Mouse (Mus musculus): ENCODE data around the gene Sart1. TPM values are rescaled to one million over a fixed set of nuclear protein-coding genes. Genes with fewer than 3 reads are reported as not detected.
"Not testable (repeated sequence)": the region's sequence is repeated elsewhere in the genome, so short reads cannot be mapped to it uniquely, and the experiment has no call there.

Gene Sart1
- total RNA-seq, 4 experiments from 2014 or later: 75.2 to 101 (median 98.6) TPM

DNA sequence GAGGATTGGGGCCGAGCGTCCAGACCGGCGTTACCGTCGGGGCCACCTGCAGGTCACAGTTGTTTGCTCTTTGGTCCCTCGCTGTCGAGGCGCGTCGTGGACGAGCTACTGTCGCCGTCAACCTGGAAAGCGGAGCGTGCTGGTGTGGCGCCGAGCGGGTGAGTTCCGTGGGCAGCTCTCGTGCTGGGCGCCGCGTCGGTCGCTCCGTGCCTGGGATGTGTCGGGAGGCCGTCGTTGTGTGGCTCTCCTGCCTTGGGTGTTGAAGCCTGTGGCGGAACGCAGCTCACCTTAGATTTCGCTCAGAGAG lies 21.5 kb downstream of the Sart1 start, which contains the start of gene Banf1:
Banf1 (minus strand) TSS at position 116 of the 307 bp plus-strand sequence.
- DNase-seq: no peak

GRCm38 (mm10) chr19:5366175-5367052 lies 22.1 kb downstream of the Sart1 start, which contains the start of gene Eif1ad:
TSS of gene Eif1ad (plus strand) at chr19:5366741.
- peak; percentile 90 for DNase-seq

DNA sequence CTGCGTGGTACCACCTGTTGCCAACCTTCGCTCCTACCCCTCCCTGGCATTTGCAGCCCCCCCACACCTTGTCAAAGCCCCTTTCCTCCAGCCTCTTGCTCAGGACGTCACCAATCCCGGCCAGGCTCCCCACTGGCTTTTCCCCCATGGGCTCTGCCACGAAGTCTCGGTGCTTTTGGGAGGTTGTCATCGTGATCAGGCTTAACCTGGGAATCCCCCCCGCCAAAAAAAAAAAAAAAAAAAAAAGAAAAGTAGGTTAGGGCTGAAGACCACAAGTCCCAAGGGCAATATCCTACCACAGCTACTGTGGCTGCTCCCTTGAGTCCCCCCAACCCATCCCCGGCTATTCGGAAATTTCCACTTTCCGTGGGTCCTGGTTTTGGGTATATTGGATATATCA lies 22.8 kb downstream of the Sart1 start:
- DNase-seq: no peak

DNA sequence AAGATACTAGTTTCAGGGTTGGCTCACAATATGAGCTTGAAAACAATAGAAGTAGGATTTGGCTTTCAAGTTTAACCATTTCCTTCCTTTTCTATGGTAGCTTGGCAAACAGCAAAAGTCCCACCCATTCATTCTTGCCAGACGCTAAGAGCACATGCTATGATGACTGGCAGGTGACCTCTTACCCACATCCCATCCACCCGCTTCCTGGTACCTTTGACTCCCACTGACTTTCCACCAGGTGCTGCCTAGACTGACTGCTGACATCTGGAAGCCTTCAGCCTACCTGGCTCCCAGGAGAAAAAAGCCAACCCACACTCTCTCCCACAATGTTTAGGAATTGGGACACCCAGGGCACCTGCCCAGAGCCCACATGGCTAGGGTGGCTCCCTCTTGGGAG lies 24.4 kb downstream of the Sart1 start:
- no peak for DNase-seq

GRCm38 (mm10) chr19:5362186-5362585 lies 26.3 kb downstream of the Sart1 start:
- no peak for DNase-seq

GRCm38 (mm10) chr19:5356080-5356479 lies 32.4 kb downstream of the Sart1 start:
- DNase-seq: no peak

GRCm38 (mm10) chr19:5353609-5354008 lies 34.9 kb downstream of the Sart1 start:
- no peak for DNase-seq

- DNase-seq: not testable (repeated sequence)
Observed at GRCm38 (mm10) chr19:5349502-5349873, 39.0 kb downstream of the Sart1 start, which contains the start of gene Cst6. TSS of gene Cst6 (minus strand) at chr19:5349574.

- no peak for DNase-seq
Observed at GRCm38 (mm10) chr19:5348526-5349501, 39.7 kb downstream of the Sart1 start.

DNA sequence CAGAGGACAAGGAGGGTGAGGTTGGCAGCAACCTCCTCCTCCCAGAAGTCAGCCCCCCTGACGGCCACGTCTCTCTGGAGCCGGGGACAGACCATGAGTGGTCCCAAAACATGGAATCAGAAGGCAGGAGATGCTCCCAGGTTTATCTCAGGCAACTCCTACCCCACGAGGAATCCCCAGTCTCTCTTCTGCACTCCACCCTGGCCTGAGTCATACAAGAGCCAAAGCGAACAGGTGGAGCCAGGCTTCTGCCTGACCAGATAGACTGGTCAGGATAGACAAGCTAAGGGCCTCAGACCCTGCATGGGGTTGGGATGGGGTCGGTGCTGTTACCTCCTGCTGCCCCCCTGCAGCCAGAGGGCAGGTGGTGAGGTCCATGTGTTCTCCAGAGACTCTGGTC lies 40.4 kb downstream of the Sart1 start:
- DNase-seq: no peak

- no peak for DNase-seq
Observed at GRCm38 (mm10) chr19:5345297-5346131, 43.0 kb downstream of the Sart1 start.

DNA sequence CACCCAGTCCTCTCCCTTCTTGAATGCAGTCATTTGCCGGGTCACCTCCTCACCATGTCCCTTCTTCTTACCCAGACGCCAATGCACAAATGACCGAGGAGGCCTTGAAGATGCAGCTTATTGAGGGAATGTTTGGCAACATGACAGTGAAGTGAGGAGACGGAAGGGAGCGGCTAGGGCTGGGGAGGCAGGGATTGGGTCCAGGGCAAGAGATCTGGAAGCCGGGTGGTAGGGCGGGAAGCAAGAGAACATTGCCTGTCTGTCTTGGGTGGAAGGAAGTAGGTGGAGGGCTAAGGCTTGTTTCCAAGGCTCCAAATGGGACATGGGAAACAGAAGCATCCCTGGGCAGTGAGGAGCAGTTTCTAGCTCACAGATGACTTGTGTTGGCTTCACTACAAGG lies 47.1 kb downstream of the Sart1 start:
- no peak for DNase-seq

DNA sequence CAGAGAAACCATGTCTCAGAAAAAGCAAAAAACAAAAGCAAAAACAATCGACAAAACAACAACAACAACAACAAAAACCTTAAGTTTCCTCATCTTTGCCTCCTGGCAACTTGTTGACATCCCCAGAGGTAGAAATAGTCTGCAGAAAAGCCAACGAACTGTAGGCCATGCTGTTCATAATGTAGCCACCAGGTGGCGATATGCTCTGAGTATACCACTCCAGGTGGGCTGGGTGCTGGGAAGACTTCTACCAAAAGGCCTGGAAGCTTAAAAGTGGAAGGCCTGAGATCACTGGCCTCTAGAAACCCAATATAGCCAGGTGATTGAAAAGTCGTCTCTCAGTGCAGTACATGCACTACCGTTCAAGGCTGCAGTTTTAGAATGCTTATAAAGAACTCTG lies 50.5 kb downstream of the Sart1 start:
- DNase-seq: peak; percentile 42

GRCm38 (mm10) chr19:5335441-5335840 lies 53.1 kb downstream of the Sart1 start, which contains the start of gene Catsper1:
TSS of gene Catsper1 (plus strand) at chr19:5335741.
- no peak for DNase-seq

DNA sequence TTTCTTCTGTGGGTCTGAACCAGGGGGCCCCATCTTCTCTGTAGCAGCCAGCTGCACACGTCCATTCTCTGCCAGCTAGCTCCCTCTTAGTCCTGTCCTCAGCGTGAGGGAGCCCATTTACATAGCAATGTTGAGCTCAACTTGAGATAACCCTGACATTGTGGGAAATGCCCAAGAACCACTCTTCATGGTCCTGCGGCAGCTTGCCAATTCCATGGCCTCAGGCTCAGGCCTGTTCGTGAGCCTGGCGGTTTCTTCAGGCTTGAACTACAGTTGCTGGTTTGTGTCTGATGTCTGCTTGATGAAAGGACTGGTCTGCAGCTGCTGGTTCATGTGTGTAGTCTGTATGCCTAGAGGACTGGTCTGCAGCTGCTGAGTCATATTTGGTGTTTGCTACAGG lies 53.8 kb downstream of the Sart1 start:
- no peak for DNase-seq

DNA sequence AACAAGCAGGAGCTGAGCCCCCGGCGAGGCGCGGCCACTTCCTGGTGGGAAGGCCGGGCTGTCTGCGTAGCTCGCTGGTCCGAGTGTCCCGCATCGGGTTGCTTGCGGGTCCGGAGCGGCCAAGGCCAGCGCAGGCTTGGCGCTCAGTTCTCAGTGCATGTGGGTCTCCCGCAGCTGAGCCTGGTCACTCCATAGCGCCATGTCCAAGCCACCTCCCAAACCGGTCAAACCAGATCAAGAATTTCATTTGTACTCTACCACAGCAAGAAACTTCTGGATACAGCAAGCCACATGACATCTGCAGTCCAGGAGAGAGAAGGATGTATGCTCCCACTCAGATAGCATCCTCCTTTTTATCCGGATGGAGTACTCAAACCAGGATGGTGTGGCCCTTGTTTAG lies 60.5 kb downstream of the Sart1 start:
- no peak for DNase-seq

Other genes with a start within 250 kb of the Sart1 start
- 10 to 100 TPM; 23.9 to 35.0 (median 29.7) TPM for gene Pacs1, start 115.6 kb downstream of the Sart1 start, total RNA-seq (2022)
- 100 to 1,000 TPM; 179 to 198 (median 191) TPM for gene Sf3b2, start 93.2 kb downstream of the Sart1 start, total RNA-seq (2022)
- under 1 TPM; 0.09 to 0.62 (median 0.30) TPM for gene Gal3st3, start 90.4 kb downstream of the Sart1 start, total RNA-seq (2022)
- not detected for gene Catsper1, start 53.0 kb downstream of the Sart1 start, total RNA-seq (2022)
- gene Cst6, start 39.1 kb downstream of the Sart1 start, total RNA-seq (2022): 10 to 100 TPM in 2 of 4 experiments, 1 to 10 TPM in 2; 1.2 to 14.6 (median 6.8) TPM
- 10 to 100 TPM; 22.2 to 26.7 (median 25.2) TPM for gene Eif1ad, start 22.0 kb downstream of the Sart1 start, total RNA-seq (2022)
- 100 to 1,000 TPM; 130 to 147 (median 140) TPM for gene Banf1, start 21.5 kb downstream of the Sart1 start, total RNA-seq (2022)
- gene Tsga10ip, start 13.8 kb upstream of the Sart1 start, total RNA-seq (2022): under 1 TPM in 1 of 4 experiments, not detected in 3; 0.17 TPM
- gene Drap1, start 36.3 kb upstream of the Sart1 start, total RNA-seq (2022): 100 to 1,000 TPM; 272 to 295 (median 289) TPM
- gene AI837181, start 36.4 kb upstream of the Sart1 start, total RNA-seq (2022): 10 to 100 TPM; 52.2 to 59.2 (median 52.8) TPM
- gene Fosl1, start 58.8 kb upstream of the Sart1 start, total RNA-seq (2022): under 1 TPM in 3 of 4 experiments, not detected in 1; 0.22 to 0.86 (median 0.56) TPM
- 10 to 100 TPM in 3 of 4 experiments, 1 to 10 TPM in 1; 8.9 to 12.4 (median 11.4) TPM for gene Ccdc85b, start 69.2 kb upstream of the Sart1 start, total RNA-seq (2022)
- gene Fibp, start 71.9 kb upstream of the Sart1 start, total RNA-seq (2022): 100 to 1,000 TPM in 2 of 4 experiments, 10 to 100 TPM in 2; 95.6 to 139 (median 110) TPM
- gene Ctsw, start 79.8 kb upstream of the Sart1 start, total RNA-seq (2022): 1 to 10 TPM; 1.1 to 2.2 (median 1.6) TPM
- gene Efemp2, start 85.3 kb upstream of the Sart1 start, total RNA-seq (2022): 100 to 1,000 TPM in 2 of 4 experiments, 10 to 100 TPM in 2; 64.9 to 173 (median 105) TPM
- 10 to 100 TPM; 25.8 to 40.4 (median 33.8) TPM for gene Mus81, start 99.7 kb upstream of the Sart1 start, total RNA-seq (2022)
- gene Cfl1, start 101.8 kb upstream of the Sart1 start, total RNA-seq (2022): 100 to 1,000 TPM; 711 to 770 (median 737) TPM
- gene 1700020D05Rik, start 115.1 kb upstream of the Sart1 start, total RNA-seq (2022): 10 to 100 TPM in 1 of 4 experiments, 1 to 10 TPM in 3; 2.2 to 10.4 (median 5.4) TPM
- 10 to 100 TPM; 13.4 to 35.0 (median 23.9) TPM for gene Snx32, start 121.8 kb upstream of the Sart1 start, total RNA-seq (2022)
- gene Ovol1, start 171.9 kb upstream of the Sart1 start, total RNA-seq (2022): not detected
- 10 to 100 TPM; 10.8 to 15.7 (median 13.1) TPM for gene Ap5b1, start 179.3 kb upstream of the Sart1 start, total RNA-seq (2022)
- gene Rnaseh2c, start 213.2 kb upstream of the Sart1 start, total RNA-seq (2022): 100 to 1,000 TPM; 123 to 156 (median 130) TPM
- gene Kat5, start 221.5 kb upstream of the Sart1 start, total RNA-seq (2022): 10 to 100 TPM; 71.6 to 90.4 (median 76.6) TPM
- 100 to 1,000 TPM in 2 of 4 experiments, 10 to 100 TPM in 2; 90.0 to 114 (median 96.4) TPM for gene Rela, start 248.8 kb upstream of the Sart1 start, total RNA-seq (2022)